13 mouse cellular contexts compared by ENCODE assay signal in genomic region chr11:96354801-96355311, GRCm38 (mm10). TPM values are rescaled to one million over a fixed set of nuclear protein-coding genes. Genes with fewer than 3 reads are reported as not detected.
A peak's percentile ranks its signal among the peaks of the same experiment; 100 is the strongest.
DNase-seq lines count a peak whose midpoint lies in the region; ATAC-seq lines count a peak whose summit lies in the region.
"Had no signal": no experiment of that assay in that cellular context is flagged by ENCODE, and none has a peak within 500 bp of the region (broad histone marks: within the 10 kb centered on the region; RNA-seq: fewer than 3 reads in every experiment).

No protein-coding gene starts in this region.

- peak overlapping the region; percentile 23; the same call in 1 of the 2 replicates for H3K4me3 ChIP-seq in midbrain, embryonic 12.5 days
- H3K4me3 ChIP-seq in midbrain, embryonic 16.5 days (ENCODE audit: low read depth, low read length) = no peak overlapping the region
- peak overlapping the region; percentile 63 for H3K4me3 ChIP-seq in limb, embryonic 10.5 days
- H3K4me3 ChIP-seq in stomach, embryonic 16.5 days (replicated peaks; ENCODE audit: low read length) = peak overlapping the region; percentile 51

- H3K36me3 ChIP-seq in midbrain, embryonic 12.5 days = no peaks in the 10 kb centered on the region
- H3K36me3 ChIP-seq in midbrain, embryonic 16.5 days (ENCODE audit: control insufficient read depth, insufficient read depth, low read length) = no peaks in the 10 kb centered on the region
- H3K36me3 ChIP-seq in limb, embryonic 10.5 days = no peaks in the 10 kb centered on the region
- H3K36me3 ChIP-seq in stomach, embryonic 16.5 days (ENCODE audit: control insufficient read depth, insufficient read depth, low read length) = no peaks in the 10 kb centered on the region

- no peak overlapping the region for H3K27ac ChIP-seq in midbrain, embryonic 12.5 days (replicated peaks)
- H3K27ac ChIP-seq in midbrain, embryonic 16.5 days (ENCODE audit: low read length) = no peak overlapping the region
- peak overlapping the region; percentile 94 for H3K27ac ChIP-seq in limb, embryonic 10.5 days
- H3K27ac ChIP-seq in stomach, embryonic 16.5 days (ENCODE audit: low read length) = peak overlapping the region; percentile 84

- intact Hi-C loops in heart, postnatal 14 days (cut with DNase I) = loop anchor here (5.0 kb wide), 1 partner anchor 38 kb away; the partner anchor contains the start of gene Hoxb4

- 5% methylated on average over 9 of the region's 9 CpGs for WGBS in midbrain, embryonic 12.5 days
- WGBS in midbrain, embryonic 16.5 days = 1% methylated on average over 9 of the region's 9 CpGs
- WGBS in limb, embryonic 10.5 days = 3% methylated on average over 9 of the region's 9 CpGs
- WGBS in stomach, embryonic 16.5 days = 7% methylated on average over 9 of the region's 9 CpGs

- no peak for ATAC-seq in midbrain, embryonic 12.5 days (ENCODE audit: low FRiP score, low read depth)
- ATAC-seq in midbrain, embryonic 16.5 days = no peak
- ATAC-seq in stomach, embryonic 16.5 days (ENCODE audit: insufficient read depth, low FRiP score) = no peak

- H3K9ac ChIP-seq in midbrain, embryonic 12.5 days (replicated peaks) = no peak overlapping the region
- H3K9ac ChIP-seq in midbrain, embryonic 16.5 days (ENCODE audit: low read depth, low read length) = no peak overlapping the region
- H3K9ac ChIP-seq in stomach, embryonic 16.5 days (ENCODE audit: low read length) = peak overlapping the region; percentile 82

- peaks cover 7% of the 10 kb centered on the region for H3K4me1 ChIP-seq in midbrain, embryonic 12.5 days
- H3K4me1 ChIP-seq in midbrain, embryonic 16.5 days (ENCODE audit: control insufficient read depth, insufficient read depth, low read length) = no peaks in the 10 kb centered on the region
- H3K4me1 ChIP-seq in limb, embryonic 10.5 days = peaks cover 55% of the 10 kb centered on the region
- H3K4me1 ChIP-seq in stomach, embryonic 16.5 days (ENCODE audit: control insufficient read depth, insufficient read depth, low read length) = peaks cover 14% of the 10 kb centered on the region

- no peaks in the 10 kb centered on the region for H3K9me3 ChIP-seq in midbrain, embryonic 12.5 days
- H3K9me3 ChIP-seq in midbrain, embryonic 16.5 days (replicated peaks; ENCODE audit: control insufficient read depth, low read length, poor library complexity, severe bottlenecking) = no peaks in the 10 kb centered on the region
- H3K9me3 ChIP-seq in limb, embryonic 10.5 days (replicated peaks) = no peaks in the 10 kb centered on the region
- H3K9me3 ChIP-seq in stomach, embryonic 16.5 days (replicated peaks; ENCODE audit: control insufficient read depth, low read length) = no peaks in the 10 kb centered on the region

- H3K4me2 ChIP-seq in midbrain, embryonic 12.5 days (replicated peaks) = peak overlapping the region; percentile 34
- no peak overlapping the region for H3K4me2 ChIP-seq in midbrain, embryonic 16.5 days (ENCODE audit: low read length)
- H3K4me2 ChIP-seq in stomach, embryonic 16.5 days (ENCODE audit: low read depth, low read length) = peak overlapping the region; percentile 79

- peaks cover 94% of the 10 kb centered on the region for H3K27me3 ChIP-seq in midbrain, embryonic 12.5 days
- H3K27me3 ChIP-seq in midbrain, embryonic 16.5 days (ENCODE audit: control insufficient read depth, insufficient read depth, low read depth, low read length) = peaks cover 76% of the 10 kb centered on the region
- peaks cover 63% of the 10 kb centered on the region for H3K27me3 ChIP-seq in limb, embryonic 10.5 days (ENCODE audit: low read depth, poor library complexity, severe bottlenecking)
- H3K27me3 ChIP-seq in stomach, embryonic 16.5 days (ENCODE audit: control insufficient read depth, insufficient read depth, low read length) = peaks cover 3% of the 10 kb centered on the region

- peak; percentile 81 for DNase-seq in heart, adult 11 months
- DNase-seq in heart, postnatal 14 days = no peak
- no peak for DNase-seq in limb, embryonic 10.5 days (ENCODE audit: low spot score)
- DNase-seq in urinary bladder, postnatal 10 days (ENCODE audit: low spot score) = no peak
- DNase-seq in right cerebral cortex, postnatal 36 days (ENCODE audit: low spot score in 2 of 2) = no peak
- DNase-seq: cerebellum, postnatal 36 days; lung, postnatal 36 days; right cerebral cortex, adult 18-20 months had no signal

RNA-seq across cellular contexts. Expression of gene Hoxb2, which starts 4.5 kb away (rescaled TPM):
- 1 to 10 TPM in 1 of 2 experiments, under 1 TPM in 1; 0.78 to 1.3 TPM for total RNA-seq in heart, postnatal 14 days (2021)
- 0.15 and 0.38 TPM in 2 replicates for polyA plus RNA-seq in midbrain, embryonic 12.5 days (2016; fragmentation: Nextera tagmentation; extraction: Ambion mirVana)
- 0.11 and 0.21 TPM in 2 replicates for polyA plus RNA-seq in midbrain, embryonic 16.5 days (2015; fragmentation: Nextera tagmentation; extraction: Ambion mirVana)
- 11.3 and 13.5 TPM in 2 replicates for polyA plus RNA-seq in limb, embryonic 10.5 days (2016; fragmentation: Nextera tagmentation; extraction: Ambion mirVana)
- 9.1 and 11.5 TPM in 2 replicates for polyA plus RNA-seq in stomach, embryonic 16.5 days (2015; fragmentation: Nextera tagmentation; extraction: Ambion mirVana)

RNA-seq across cellular contexts. Expression of gene Hoxb1, which starts 10.7 kb away (rescaled TPM):
- not detected for total RNA-seq in heart, postnatal 14 days (2021)
- polyA plus RNA-seq in midbrain, embryonic 12.5 days (2016; fragmentation: Nextera tagmentation; extraction: Ambion mirVana) = not detected in 2 replicates
- not detected in 2 replicates for polyA plus RNA-seq in midbrain, embryonic 16.5 days (2015; fragmentation: Nextera tagmentation; extraction: Ambion mirVana)
- 0.78 and 0.83 TPM in 2 replicates for polyA plus RNA-seq in limb, embryonic 10.5 days (2016; fragmentation: Nextera tagmentation; extraction: Ambion mirVana)
- polyA plus RNA-seq in stomach, embryonic 16.5 days (2015; fragmentation: Nextera tagmentation; extraction: Ambion mirVana) = 0.24 TPM in 1 of 2 replicates, not detected in the other
- total RNA-seq: adrenal gland, adult 18-20 months; hematopoietic stem cell, adult 5-6 weeks had no signal

RNA-seq across cellular contexts. Expression of gene Hoxb3, which starts 31.7 kb away (rescaled TPM):
- under 1 TPM; 0.76 to 0.79 TPM for total RNA-seq in heart, postnatal 14 days (2021)
- not detected in 2 replicates for polyA plus RNA-seq in midbrain, embryonic 12.5 days (2016; fragmentation: Nextera tagmentation; extraction: Ambion mirVana)
- not detected in 2 replicates for polyA plus RNA-seq in midbrain, embryonic 16.5 days (2015; fragmentation: Nextera tagmentation; extraction: Ambion mirVana)
- polyA plus RNA-seq in limb, embryonic 10.5 days (2016; fragmentation: Nextera tagmentation; extraction: Ambion mirVana) = 0.76 and 1.0 TPM in 2 replicates
- polyA plus RNA-seq in stomach, embryonic 16.5 days (2015; fragmentation: Nextera tagmentation; extraction: Ambion mirVana) = 0.99 and 1.5 TPM in 2 replicates

RNA-seq across cellular contexts. Expression of gene Hoxb4, which starts 36.8 kb away (rescaled TPM):
- 1 to 10 TPM; 1.0 to 1.3 TPM for total RNA-seq in heart, postnatal 14 days (2021)
- polyA plus RNA-seq in midbrain, embryonic 12.5 days (2016; fragmentation: Nextera tagmentation; extraction: Ambion mirVana) = not detected in 2 replicates
- polyA plus RNA-seq in midbrain, embryonic 16.5 days (2015; fragmentation: Nextera tagmentation; extraction: Ambion mirVana) = not detected in 2 replicates
- polyA plus RNA-seq in limb, embryonic 10.5 days (2016; fragmentation: Nextera tagmentation; extraction: Ambion mirVana) = 0.89 and 1.2 TPM in 2 replicates
- polyA plus RNA-seq in stomach, embryonic 16.5 days (2015; fragmentation: Nextera tagmentation; extraction: Ambion mirVana) = 2.2 and 2.7 TPM in 2 replicates

RNA-seq across cellular contexts. Expression of gene Hoxb5, which starts 51.7 kb away (rescaled TPM):
- total RNA-seq in heart, postnatal 14 days (2021) = under 1 TPM; 0.19 to 0.22 TPM
- polyA plus RNA-seq in midbrain, embryonic 12.5 days (2016; fragmentation: Nextera tagmentation; extraction: Ambion mirVana) = not detected in 2 replicates
- 0.14 TPM in 1 of 2 replicates, not detected in the other for polyA plus RNA-seq in midbrain, embryonic 16.5 days (2015; fragmentation: Nextera tagmentation; extraction: Ambion mirVana)
- 5.5 and 5.9 TPM in 2 replicates for polyA plus RNA-seq in limb, embryonic 10.5 days (2016; fragmentation: Nextera tagmentation; extraction: Ambion mirVana)
- 13.8 TPM in 2 replicates for polyA plus RNA-seq in stomach, embryonic 16.5 days (2015; fragmentation: Nextera tagmentation; extraction: Ambion mirVana)

Comparison
In these comparisons a context has a peak if more than half of its experiments do, and no peak if none do; other contexts are left out.
1. H3K27ac ChIP-seq: peak in limb, embryonic 10.5 days (single experiment) and stomach, embryonic 16.5 days (single experiment); none in midbrain, embryonic 12.5 days (single experiment) and midbrain, embryonic 16.5 days (single experiment).